Mouse (Mus musculus) brain, embryonic 14.5 days (tissue): Measurements from ENCODE around the gene Klri2.

Experiments
- CTCF ChIP-seq: fragments of 200-500 bp; IDR thresholded peaks from 2 replicates; pipeline ENCODE4 v1.5.1; 2012; ENCODE audit warnings: inconsistent platforms, mild to moderate bottlenecking, moderate library complexity, borderline replicate concordance; ENCODE audit not compliant: insufficient read depth, insufficient read length; ENCODE audit errors: extremely low read depth
- POLR2A ChIP-seq: fragments of 200-500 bp; IDR thresholded peaks from 2 replicates; pipeline ENCODE4 v1.6.1; 2012; ENCODE audit warnings: mild to moderate bottlenecking, inconsistent platforms, borderline replicate concordance; ENCODE audit not compliant: poor library complexity, insufficient read depth, insufficient read length, severe bottlenecking; ENCODE audit errors: extremely low read depth

GRCm38 (mm10) chr6:129720487-129720886 lies 19.8 kb downstream of the Klri2 start:
- TF ChIP-seq CTCF: no peak
- TF ChIP-seq POLR2A: no peak
